Mouse (Mus musculus): ENCODE results near the gene Astn2.

The Astn2 gene

DNA sequence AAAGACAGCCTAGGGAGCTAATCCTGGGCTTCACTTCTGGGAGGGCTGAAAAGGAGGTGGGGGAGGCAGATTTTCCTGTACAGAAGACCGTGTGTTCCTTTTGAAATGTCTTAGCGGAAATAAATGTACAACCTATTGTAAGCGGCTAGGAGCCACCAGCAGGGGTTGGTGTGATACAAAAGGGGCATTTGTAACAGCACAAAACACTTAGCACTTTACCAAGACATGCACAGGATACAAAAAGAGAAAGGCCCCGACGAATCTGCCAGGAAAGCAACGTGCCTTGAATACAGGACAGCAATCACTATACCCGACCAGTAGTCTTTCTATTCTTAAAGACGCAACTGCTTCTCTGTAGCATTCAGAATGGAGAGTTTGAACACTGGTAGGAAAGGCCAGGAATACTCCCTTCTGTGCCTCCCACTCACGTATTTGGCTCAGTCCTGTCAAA is 564.8 kb downstream of the Astn2 start:
- no peak for DNase-seq (ENCODE audit: low spot score)

GRCm38 (mm10) chr4:65838781-65839180 is 565.6 kb downstream of the Astn2 start:
- DNase-seq (ENCODE audit: low spot score), result no peak

- DNase-seq (ENCODE audit: low spot score), result no peak
Measured at GRCm38 (mm10) chr4:65832971-65833370, 571.4 kb downstream of the Astn2 start.

DNA sequence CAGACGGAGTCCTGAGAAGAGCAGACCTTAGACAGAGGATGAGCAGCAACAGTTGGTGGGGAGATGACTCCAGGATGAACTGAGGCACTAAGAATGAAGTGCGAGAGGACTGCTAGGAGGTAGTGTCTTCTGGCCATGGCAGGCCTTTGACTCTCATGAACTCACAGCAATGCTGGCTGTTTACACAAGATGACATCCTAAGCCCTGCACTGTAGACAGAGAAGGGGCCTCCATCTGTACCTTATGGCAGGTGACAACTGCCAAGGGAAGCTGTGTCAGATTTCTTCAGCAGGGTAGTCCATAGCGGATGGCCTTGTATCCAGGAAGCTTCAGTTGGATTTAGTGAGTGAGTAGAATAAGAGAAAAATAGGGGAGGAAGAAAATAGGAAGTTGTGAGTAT is 572.5 kb downstream of the Astn2 start:
- no peak for DNase-seq (ENCODE audit: low spot score)

DNA sequence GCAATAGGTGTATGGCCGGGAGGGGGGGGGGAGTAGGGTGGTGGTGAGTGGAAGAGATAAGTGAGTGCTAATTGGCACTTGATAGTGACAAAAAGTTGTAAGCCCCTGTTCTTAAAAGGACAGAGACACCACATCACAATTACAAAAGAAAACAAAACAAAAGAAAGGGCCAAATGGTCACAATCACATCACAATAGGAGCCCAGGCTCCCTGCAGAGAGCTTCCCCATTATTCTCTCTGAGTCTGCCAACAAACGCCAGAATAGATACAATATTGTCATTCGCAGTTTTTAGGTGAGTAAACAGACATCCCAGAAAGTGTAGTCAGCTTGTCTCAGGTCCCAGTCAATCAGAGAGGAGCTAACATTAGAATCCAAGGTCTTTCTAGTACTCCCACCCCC is 573.9 kb downstream of the Astn2 start:
- DNase-seq (ENCODE audit: low spot score), result no peak

DNA sequence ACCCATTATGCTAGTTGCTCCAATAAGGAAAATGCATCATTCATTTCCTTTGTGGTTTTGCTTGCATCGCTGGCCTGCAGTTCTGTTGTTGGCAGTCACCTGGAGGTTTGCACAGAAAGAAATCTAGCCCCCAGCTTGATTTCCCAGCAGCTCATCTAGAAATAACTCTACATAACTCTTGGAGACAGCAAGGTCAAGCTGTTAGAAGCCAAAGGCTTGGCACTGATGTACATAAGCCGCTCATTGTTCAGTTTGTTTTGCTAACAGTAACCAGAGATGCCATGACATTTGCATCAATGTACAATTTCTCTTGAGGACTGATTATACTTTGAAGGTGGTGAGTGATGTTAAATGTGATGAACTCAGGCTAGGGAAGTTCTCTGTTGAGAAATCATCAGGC is 583.3 kb downstream of the Astn2 start:
- DNase-seq (ENCODE audit: low spot score), result no peak

GRCm38 (mm10) chr4:65820236-65820635 is 584.2 kb downstream of the Astn2 start:
- DNase-seq (ENCODE audit: low spot score), result no peak

- no peak for DNase-seq (ENCODE audit: low spot score)
Measured at GRCm38 (mm10) chr4:65819835-65820234, 584.6 kb downstream of the Astn2 start.

GRCm38 (mm10) chr4:65814176-65814535 is 590.3 kb downstream of the Astn2 start:
- DNase-seq (ENCODE audit: low spot score), result no peak

DNA sequence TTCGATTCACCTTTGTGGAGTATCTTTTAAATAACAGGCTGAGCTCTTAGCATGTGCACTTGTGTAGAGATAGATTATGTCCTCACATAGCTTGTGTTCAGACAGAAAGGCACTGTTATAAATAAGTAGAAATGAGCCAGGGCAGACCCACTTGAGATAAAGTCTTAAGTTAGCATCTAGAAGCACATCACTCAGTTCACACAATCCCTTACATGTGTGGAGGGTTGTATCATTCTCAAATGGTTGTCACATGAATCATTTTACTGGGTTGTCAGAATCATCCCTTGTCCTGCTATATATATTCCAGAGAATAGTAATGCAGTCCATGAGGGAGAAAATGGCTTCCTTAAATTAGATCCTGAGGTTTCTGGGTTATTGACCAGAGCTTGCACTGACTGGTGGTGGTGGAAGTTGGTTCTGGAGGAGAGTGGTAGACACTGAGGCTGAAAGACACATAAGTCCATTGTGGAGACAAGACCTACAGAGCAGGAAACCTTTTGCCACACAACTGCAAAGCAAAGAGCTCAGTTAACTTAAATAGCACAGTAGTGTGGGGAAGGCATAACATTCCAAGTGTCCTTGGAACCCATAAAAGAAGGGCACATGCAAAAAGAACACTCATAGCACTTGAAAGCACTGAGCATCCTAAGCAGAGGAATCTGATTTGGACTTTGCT is 590.8 kb downstream of the Astn2 start:
- no peak for DNase-seq (ENCODE audit: low spot score)

GRCm38 (mm10) chr4:65807341-65807740 is 597.1 kb downstream of the Astn2 start:
- DNase-seq (ENCODE audit: low spot score), result no peak

- no peak for DNase-seq (ENCODE audit: low spot score)
Measured at GRCm38 (mm10) chr4:65801204-65801603, 603.2 kb downstream of the Astn2 start.

- DNase-seq (ENCODE audit: low spot score), result no peak
Measured at GRCm38 (mm10) chr4:65791051-65791450, 613.4 kb downstream of the Astn2 start.

DNA sequence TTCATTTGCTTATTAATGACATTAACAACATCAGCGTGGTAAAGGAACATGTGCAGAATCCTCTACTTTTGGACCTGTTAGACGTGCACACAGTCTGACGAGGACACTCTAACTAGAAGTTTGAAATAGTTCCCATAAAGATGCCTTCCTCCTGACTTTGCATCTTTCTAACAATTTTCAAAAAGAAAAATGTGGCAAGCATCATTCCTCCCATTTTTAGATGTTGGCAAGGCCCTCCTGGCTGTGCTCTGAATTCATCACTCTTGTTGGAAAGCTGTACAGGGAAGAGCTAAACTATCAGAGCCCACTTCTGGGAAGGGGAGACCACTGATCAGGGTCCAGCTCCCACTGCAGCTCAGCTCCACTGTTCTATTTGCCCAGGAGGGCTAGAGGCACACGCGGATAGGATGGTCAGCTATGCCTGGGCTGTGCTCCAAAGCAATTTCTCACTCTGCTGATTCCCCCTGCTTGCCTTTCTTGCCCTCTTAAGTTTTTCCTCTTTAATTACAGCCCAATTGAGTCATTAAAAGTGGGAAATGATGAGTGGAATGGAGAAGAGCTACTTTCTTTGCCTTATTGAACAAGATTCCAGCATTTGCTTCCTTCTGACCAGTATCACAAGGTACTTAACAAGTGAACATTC is 630.9 kb downstream of the Astn2 start:
- no peak for DNase-seq (ENCODE audit: low spot score)

GRCm38 (mm10) chr4:65770952-65771351 is 633.5 kb downstream of the Astn2 start:
- DNase-seq (ENCODE audit: low spot score), result no peak

- DNase-seq (ENCODE audit: low spot score), result no peak
Measured at GRCm38 (mm10) chr4:65767919-65768318, 636.5 kb downstream of the Astn2 start.

DNA sequence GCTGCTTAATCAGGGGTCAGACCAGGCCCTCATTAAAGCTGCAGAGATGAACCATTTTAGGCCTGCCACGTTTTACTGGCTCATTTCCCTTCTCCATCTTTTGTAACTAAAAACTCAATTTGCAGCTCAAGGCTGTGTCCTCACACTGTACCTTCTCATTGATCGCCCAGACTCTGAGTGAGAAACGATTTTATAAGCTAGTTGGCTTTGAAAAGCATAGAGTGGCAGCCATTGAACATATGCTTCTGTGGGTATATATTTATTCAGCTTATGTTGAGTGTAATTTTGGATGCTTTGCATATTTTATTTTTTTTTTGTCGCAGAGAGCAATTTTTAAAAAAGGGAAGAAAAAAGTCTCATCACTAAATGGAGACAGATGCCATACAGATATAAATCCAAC is 637.0 kb downstream of the Astn2 start:
- no peak for DNase-seq (ENCODE audit: low spot score)

- no peak for DNase-seq (ENCODE audit: low spot score)
Measured at GRCm38 (mm10) chr4:65765312-65765711, 639.1 kb downstream of the Astn2 start.

DNA sequence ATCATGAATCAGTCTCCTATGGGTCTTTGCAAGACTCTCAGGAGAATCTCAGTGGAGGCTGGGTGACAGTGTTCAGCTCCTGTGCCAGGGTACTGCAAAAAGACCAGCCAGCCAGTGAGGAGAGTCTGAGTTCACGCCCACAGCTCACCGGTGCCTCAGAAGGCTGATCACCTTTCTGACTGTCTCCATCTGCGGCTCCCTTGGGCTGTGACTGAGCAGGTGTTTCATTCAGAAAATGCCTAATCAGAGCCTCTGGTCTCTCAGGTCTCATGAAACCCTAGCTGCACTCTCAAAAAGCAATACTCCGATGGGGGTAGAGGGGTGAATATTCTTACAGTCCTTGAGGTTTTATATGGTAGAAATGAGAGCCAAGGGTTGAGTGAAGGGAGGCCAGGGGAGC is 640.1 kb downstream of the Astn2 start:
- DNase-seq (ENCODE audit: low spot score), result no peak

GRCm38 (mm10) chr4:65763823-65764222 is 640.6 kb downstream of the Astn2 start:
- no peak for DNase-seq (ENCODE audit: low spot score)

- DNase-seq (ENCODE audit: low spot score), result no peak
Measured at GRCm38 (mm10) chr4:65762116-65762515, 642.3 kb downstream of the Astn2 start.

DNA sequence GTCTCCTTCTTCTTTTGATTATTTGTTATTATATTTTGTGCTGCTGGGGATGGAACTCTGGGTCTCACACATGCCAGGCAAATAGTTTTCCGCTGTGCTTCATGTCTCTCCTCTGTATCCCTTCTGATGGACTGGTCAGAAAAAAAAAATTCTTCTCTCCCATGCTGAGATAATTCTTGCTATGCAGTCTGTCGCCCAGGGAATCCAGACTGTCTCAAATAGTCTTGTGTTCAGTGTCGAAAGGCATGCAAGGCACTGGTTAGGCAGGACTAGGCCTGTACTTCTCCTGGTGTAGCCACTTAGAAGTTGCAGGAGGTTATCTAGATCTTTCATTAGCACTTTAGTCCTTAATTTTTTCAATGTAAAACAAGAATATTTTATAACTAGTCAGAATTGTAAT is 642.8 kb downstream of the Astn2 start:
- no peak for DNase-seq (ENCODE audit: low spot score)

DNA sequence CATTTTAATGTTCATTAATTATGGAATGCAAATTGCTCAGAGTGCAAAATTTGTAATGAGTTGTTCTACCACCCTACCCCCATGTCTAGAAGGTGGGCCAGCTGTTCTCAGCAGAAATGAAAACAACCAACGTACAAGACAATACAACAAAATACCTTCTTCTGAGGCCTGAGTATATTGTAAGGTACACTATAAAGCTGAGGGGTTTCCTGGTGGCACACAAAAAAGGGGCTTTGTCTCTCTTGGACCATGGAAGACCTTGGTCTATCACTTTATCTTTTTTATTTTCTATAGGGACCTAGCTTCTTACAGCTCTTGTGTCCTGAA is 645.6 kb downstream of the Astn2 start:
- DNase-seq (ENCODE audit: low spot score), result no peak

- DNase-seq (ENCODE audit: low spot score), result no peak
Measured at GRCm38 (mm10) chr4:65758174-65758874, 646.1 kb downstream of the Astn2 start.
